Mouse (Mus musculus) hindbrain, embryonic 13.5 days (tissue): ENCODE data around the gene Mpnd. TPM values are rescaled to one million over a fixed set of nuclear protein-coding genes. Genes with fewer than 3 reads are reported as not detected.
"Not testable (repeated sequence)": the region's sequence is repeated elsewhere in the genome, so short reads cannot be mapped to it uniquely, and the experiment has no call there.

Experiments
- ATAC-seq: fragments of 200-750 bp; cut with Nextera tagmentation; 2 replicates; pipeline ENCODE4 v1.8.0; 2017; ENCODE audit warnings: moderate TSS enrichment; ENCODE audit not compliant: low FRiP score
- H3K27ac ChIP-seq: fragments of 300-500 bp; sonication (generic); 2 replicates; pipeline ENCODE4 v1.5.1; 2015; ENCODE audit warnings: inconsistent platforms, mild to moderate bottlenecking, moderate library complexity
- H3K27me3 ChIP-seq: fragments of 300-500 bp; sonication (generic); 2 replicates; pipeline ENCODE4 v1.6.1; 2015; ENCODE audit warnings: mild to moderate bottlenecking, inconsistent platforms
- H3K36me3 ChIP-seq: fragments of 300-500 bp; sonication (generic); 2 replicates; pipeline ENCODE4 v1.6.1; 2015; ENCODE audit warnings: mild to moderate bottlenecking, inconsistent platforms
- H3K4me1 ChIP-seq: fragments of 300-500 bp; sonication (generic); replicated peaks from 2 replicates; pipeline ENCODE4 v1.6.1; 2015; ENCODE audit warnings: inconsistent platforms
- H3K4me2 ChIP-seq: fragments of 300-500 bp; sonication (generic); 2 replicates; pipeline ENCODE4 v1.6.1; 2015; ENCODE audit warnings: inconsistent platforms, mild to moderate bottlenecking, moderate library complexity
- H3K4me3 ChIP-seq: fragments of 300-500 bp; sonication (generic); 2 replicates; pipeline ENCODE4 v1.5.1; 2015; ENCODE audit warnings: mild to moderate bottlenecking, inconsistent platforms
- H3K9ac ChIP-seq: fragments of 300-500 bp; sonication (generic); 2 replicates; pipeline ENCODE4 v1.6.1; 2015; ENCODE audit warnings: mild to moderate bottlenecking, inconsistent platforms
- H3K9me3 ChIP-seq: fragments of 300-500 bp; sonication (generic); 2 replicates; pipeline ENCODE4 v1.6.1; 2016; ENCODE audit warnings: inconsistent platforms
- WGBS: fragments of 180-500 bp; shearing (Covaris S2); methylation state at CpG from one replicate; pipeline ENCODE4 v1.1.7; 2015; 5-methylcytosine and 5-hydroxymethylcytosine counted together
- polyA plus RNA-seq: library from polyadenylated mRNA; unstranded; fragments of >200 nt; fragmentation: Nextera tagmentation; extraction: Ambion mirVana; gene quantifications from 2 replicates; pipeline ENCODE4 v1.2.1, GENCODE M21; 2015

The Mpnd gene
- polyA plus RNA-seq, 1 experiment from 2014 or later: 163 TPM

- H3K27me3 ChIP-seq, H3K4me1 ChIP-seq, H3K4me3 ChIP-seq, H3K9ac ChIP-seq, ATAC-seq, H3K27ac ChIP-seq, H3K4me2 ChIP-seq, H3K9me3 ChIP-seq: not testable (repeated sequence)
- 88% methylated on average over 6 of the region's 6 CpGs for WGBS
- H3K36me3 ChIP-seq: peaks cover 95% of the 10 kb centered on the region
These were observed 60.2 kb downstream of the Mpnd start for GRCm38 (mm10) chr17:56065715-56066114.

Other genes with a start within 250 kb of the Mpnd start
- 11.9 and 12.1 TPM in 2 replicates for gene Zfp119a, start 126.8 kb upstream of the Mpnd start, polyA plus RNA-seq
- 14.5 and 15.3 TPM in 2 replicates for gene Zfp959, start 113.6 kb upstream of the Mpnd start, polyA plus RNA-seq
- gene Zfp119b, start 56.2 kb upstream of the Mpnd start, polyA plus RNA-seq: 8.2 and 8.7 TPM in 2 replicates
- 5.0 and 6.8 TPM in 2 replicates for gene Ebi3, start 53.1 kb upstream of the Mpnd start, polyA plus RNA-seq
- 23.2 and 25.2 TPM in 2 replicates for gene Yju2, start 46.6 kb upstream of the Mpnd start, polyA plus RNA-seq
- 170 and 182 TPM in 2 replicates for gene Shd, start 35.2 kb upstream of the Mpnd start, polyA plus RNA-seq
- gene Fsd1, start 19.2 kb upstream of the Mpnd start, polyA plus RNA-seq: 159 and 172 TPM in 2 replicates
- 5.7 and 5.8 TPM in 2 replicates for gene Stap2, start 127 bp upstream of the Mpnd start, polyA plus RNA-seq
- 116 and 118 TPM in 2 replicates for gene Sh3gl1, start 30.9 kb downstream of the Mpnd start, polyA plus RNA-seq
- gene Chaf1a, start 34.7 kb downstream of the Mpnd start, polyA plus RNA-seq: 6.1 and 6.9 TPM in 2 replicates
- gene Ubxn6, start 69.3 kb downstream of the Mpnd start, polyA plus RNA-seq: 77.2 and 86.0 TPM in 2 replicates
- gene Hdgfl2, start 73.9 kb downstream of the Mpnd start, polyA plus RNA-seq: 150 and 154 TPM in 2 replicates
- gene Plin4, start 104.1 kb downstream of the Mpnd start, polyA plus RNA-seq: 0.10 TPM in 2 replicates
- 0.83 and 1.0 TPM in 2 replicates for gene Plin5, start 111.9 kb downstream of the Mpnd start, polyA plus RNA-seq
- not detected in 2 replicates for gene Lrg1, start 116.3 kb downstream of the Mpnd start, polyA plus RNA-seq
- 10.5 and 11.7 TPM in 2 replicates for gene Sema6b, start 134.6 kb downstream of the Mpnd start, polyA plus RNA-seq
- gene Tnfaip8l1, start 156.8 kb downstream of the Mpnd start, polyA plus RNA-seq: 7.9 and 9.2 TPM in 2 replicates
- gene Mydgf, start 178.2 kb downstream of the Mpnd start, polyA plus RNA-seq: 69.2 and 72.6 TPM in 2 replicates
- 24.5 and 26.5 TPM in 2 replicates for gene Dpp9, start 213.2 kb downstream of the Mpnd start, polyA plus RNA-seq